Mouse (Mus musculus): Measurements from ENCODE around the gene Kank2. TPM values are rescaled to one million over a fixed set of nuclear protein-coding genes. Genes with fewer than 3 reads are reported as not detected.
A peak's percentile ranks its signal among the peaks of the same experiment; 100 is the strongest.

The Kank2 gene
- polyA plus RNA-seq (2011; ENCODE audit: insufficient read depth, insufficient read length, low read depth, missing spikeins): 62.3 and 63.5 TPM in 2 replicates

DNA sequence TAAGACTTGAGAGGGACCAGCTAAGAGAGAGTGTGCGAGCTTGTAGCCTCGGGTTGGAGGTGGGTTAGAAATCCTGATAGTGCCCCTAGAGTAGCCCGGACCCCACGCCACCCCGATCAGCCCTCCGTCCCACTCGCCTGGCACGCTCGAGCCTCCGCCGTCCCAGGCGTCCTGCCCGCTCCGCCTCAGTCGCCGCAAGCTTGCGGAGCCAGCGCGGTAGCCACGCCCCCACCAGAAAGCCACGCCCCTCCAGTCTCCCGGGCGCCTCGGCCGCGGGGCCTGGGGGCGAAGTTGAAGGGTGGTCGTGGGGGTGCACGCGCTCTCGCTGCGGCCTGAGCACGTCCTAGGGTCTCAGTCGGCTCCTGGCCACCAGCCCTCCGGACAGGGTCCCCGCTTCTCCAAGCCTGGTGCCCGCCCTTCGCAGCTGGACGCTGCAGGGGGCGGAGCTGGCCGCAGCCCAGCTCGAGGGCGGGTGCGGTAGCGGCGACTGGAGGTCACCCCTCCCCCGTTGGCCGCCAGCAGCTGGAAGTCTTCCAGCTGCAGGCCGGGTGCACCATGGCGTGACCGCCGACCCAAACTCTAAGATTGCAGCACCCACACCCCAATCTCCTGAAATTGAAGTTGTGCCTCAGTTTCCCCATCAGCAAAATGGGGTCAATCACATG, at the start of gene Kank2:
Kank2 (minus strand) TSS at position 400 of the 665 bp plus-strand sequence.
- TF ChIP-seq EP300 (IDR thresholded peaks at IDR 0.05; ENCODE audit: insufficient read depth, low read depth, low read length) (no peak), POLR2A (IDR thresholded peaks at IDR 0.05; ENCODE audit: insufficient read depth, low read length) (peak; percentile 91)
- Histone ChIP-seq H3K4me1 (ENCODE audit: control insufficient read depth, insufficient read depth, low read length) (peaks cover 5% of the 10 kb centered on the region), H3K36me3 (ENCODE audit: control insufficient read depth, insufficient read depth, low read length, poor library complexity, severe bottlenecking) (peaks cover 39% of the 10 kb centered on the region), H3K27ac (ENCODE audit: insufficient read depth, low read length) (peak within 1 kb of the TSS; percentile 72), H3K27me3 (ENCODE audit: control insufficient read depth, insufficient read depth, low read length, poor library complexity, severe bottlenecking) (no peaks in the 10 kb centered on the region), H3K4me3 (ENCODE audit: low read depth, low read length) (peak within 1 kb of the TSS; percentile 81), H3K9ac (ENCODE audit: low read depth, poor library complexity, severe bottlenecking) (peak within 1 kb of the TSS; percentile 74), H3K9me3 (replicated peaks; ENCODE audit: control insufficient read depth, insufficient read depth, low read length, poor library complexity, severe bottlenecking) (no peaks in the 10 kb centered on the region)

DNA sequence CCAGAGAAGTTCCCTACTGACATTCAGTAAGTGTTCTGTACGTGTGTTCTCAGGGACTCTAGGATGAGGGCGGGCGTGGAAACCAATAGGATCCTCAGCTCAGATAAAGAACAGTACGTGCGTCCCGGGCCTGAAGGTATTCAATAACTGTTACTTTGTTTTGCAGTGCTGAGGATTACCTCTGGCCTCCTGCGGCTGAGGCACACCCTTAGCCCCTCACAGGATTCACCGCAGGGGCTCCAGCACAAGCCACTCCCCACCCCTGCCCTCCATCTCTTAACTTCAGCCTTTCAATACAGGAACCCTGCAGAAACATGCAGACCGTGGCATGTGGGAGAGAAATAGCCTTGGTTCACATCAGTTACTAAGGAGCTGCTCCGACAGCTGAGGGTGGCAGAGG, 49.4 kb upstream of the Kank2 start:
- Histone ChIP-seq H3K27ac (ENCODE audit: insufficient read depth, low read length) (peak overlapping the region; percentile 88), H3K36me3 (ENCODE audit: control insufficient read depth, insufficient read depth, low read length, poor library complexity, severe bottlenecking) (peaks cover 29% of the 10 kb centered on the region), H3K27me3 (ENCODE audit: control insufficient read depth, insufficient read depth, low read length, poor library complexity, severe bottlenecking) (no peaks in the 10 kb centered on the region), H3K9ac (ENCODE audit: low read depth, poor library complexity, severe bottlenecking) (peak overlapping the region; percentile 13), H3K4me3 (ENCODE audit: low read depth, low read length) (peak overlapping the region; percentile 73), H3K9me3 (replicated peaks; ENCODE audit: control insufficient read depth, insufficient read depth, low read length, poor library complexity, severe bottlenecking) (no peaks in the 10 kb centered on the region), H3K4me1 (ENCODE audit: control insufficient read depth, insufficient read depth, low read length) (peaks cover 9% of the 10 kb centered on the region)
- TF ChIP-seq EP300 (IDR thresholded peaks at IDR 0.05; ENCODE audit: insufficient read depth, low read depth, low read length) (peak; percentile 83), CTCF (IDR thresholded peaks at IDR 0.05; ENCODE audit: low read depth, low read length) (no peak), POLR2A (IDR thresholded peaks at IDR 0.05; ENCODE audit: insufficient read depth, low read length) (no peak)

DNA sequence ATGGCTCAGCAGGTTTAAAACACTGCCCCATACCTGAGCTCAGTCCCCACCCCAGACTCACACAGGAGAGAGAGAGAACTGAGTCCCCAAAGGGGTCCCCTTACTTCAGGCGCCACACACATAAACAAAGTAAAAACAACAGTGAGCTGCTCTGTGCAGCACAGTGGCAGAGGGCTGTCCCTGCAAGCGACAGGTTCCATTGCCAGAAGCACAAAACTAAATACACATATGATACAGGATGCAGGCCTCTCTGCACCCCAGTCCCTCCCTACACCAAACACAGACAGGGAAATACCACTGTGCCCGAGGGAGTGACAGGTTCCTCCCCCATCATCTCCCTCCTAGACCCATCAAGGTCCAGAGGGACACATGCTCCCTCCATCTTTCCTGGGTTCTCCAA, 48.9 kb upstream of the Kank2 start:
- Histone ChIP-seq H3K27ac (ENCODE audit: insufficient read depth, low read length) (peak overlapping the region; percentile 88), H3K9ac (ENCODE audit: low read depth, poor library complexity, severe bottlenecking) (peak overlapping the region; percentile 51), H3K4me3 (ENCODE audit: low read depth, low read length) (peak overlapping the region; percentile 73), H3K36me3 (ENCODE audit: control insufficient read depth, insufficient read depth, low read length, poor library complexity, severe bottlenecking) (peaks cover 34% of the 10 kb centered on the region), H3K27me3 (ENCODE audit: control insufficient read depth, insufficient read depth, low read length, poor library complexity, severe bottlenecking) (no peaks in the 10 kb centered on the region), H3K4me1 (ENCODE audit: control insufficient read depth, insufficient read depth, low read length) (peaks cover 11% of the 10 kb centered on the region), H3K9me3 (replicated peaks; ENCODE audit: control insufficient read depth, insufficient read depth, low read length, poor library complexity, severe bottlenecking) (no peaks in the 10 kb centered on the region)
- TF ChIP-seq CTCF (IDR thresholded peaks at IDR 0.05; ENCODE audit: low read depth, low read length): no peak
- TF ChIP-seq POLR2A (IDR thresholded peaks at IDR 0.05; ENCODE audit: insufficient read depth, low read length): no peak
- no peak for TF ChIP-seq EP300 (IDR thresholded peaks at IDR 0.05; ENCODE audit: insufficient read depth, low read depth, low read length)

DNA sequence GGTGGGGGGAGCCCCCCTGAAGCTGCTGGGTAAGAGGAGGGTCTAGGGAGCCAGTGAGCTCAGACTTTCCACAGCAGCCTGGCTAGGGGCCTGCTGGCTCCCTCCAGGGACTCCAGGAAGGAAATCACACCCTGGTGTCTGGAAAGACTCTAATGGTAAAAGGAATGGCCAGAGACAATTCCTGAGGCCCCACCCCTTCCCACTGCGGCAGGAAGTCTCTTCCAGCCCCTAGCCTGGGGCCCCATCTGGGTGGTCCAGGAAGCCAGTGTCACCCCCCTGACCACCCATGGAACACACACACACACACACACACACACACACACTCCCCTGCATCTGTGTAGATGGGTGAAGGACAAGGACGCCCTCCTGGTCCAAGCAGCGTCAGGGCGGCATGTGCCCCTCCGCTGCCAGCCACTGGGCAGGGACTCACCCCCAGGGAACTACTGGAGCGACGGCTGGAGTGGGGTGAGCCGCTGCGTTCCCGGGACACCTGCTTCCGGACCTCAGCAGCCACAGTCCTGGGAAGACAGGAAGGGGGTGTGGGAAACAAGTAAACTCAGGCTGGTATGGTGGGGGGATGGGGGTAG, 48.3 kb upstream of the Kank2 start:
- TF ChIP-seq EP300 (IDR thresholded peaks at IDR 0.05; ENCODE audit: insufficient read depth, low read depth, low read length): peak; percentile 76
- no peak for TF ChIP-seq CTCF (IDR thresholded peaks at IDR 0.05; ENCODE audit: low read depth, low read length)
- no peaks in the 10 kb centered on the region for H3K27me3 ChIP-seq (ENCODE audit: control insufficient read depth, insufficient read depth, low read length, poor library complexity, severe bottlenecking)

DNA sequence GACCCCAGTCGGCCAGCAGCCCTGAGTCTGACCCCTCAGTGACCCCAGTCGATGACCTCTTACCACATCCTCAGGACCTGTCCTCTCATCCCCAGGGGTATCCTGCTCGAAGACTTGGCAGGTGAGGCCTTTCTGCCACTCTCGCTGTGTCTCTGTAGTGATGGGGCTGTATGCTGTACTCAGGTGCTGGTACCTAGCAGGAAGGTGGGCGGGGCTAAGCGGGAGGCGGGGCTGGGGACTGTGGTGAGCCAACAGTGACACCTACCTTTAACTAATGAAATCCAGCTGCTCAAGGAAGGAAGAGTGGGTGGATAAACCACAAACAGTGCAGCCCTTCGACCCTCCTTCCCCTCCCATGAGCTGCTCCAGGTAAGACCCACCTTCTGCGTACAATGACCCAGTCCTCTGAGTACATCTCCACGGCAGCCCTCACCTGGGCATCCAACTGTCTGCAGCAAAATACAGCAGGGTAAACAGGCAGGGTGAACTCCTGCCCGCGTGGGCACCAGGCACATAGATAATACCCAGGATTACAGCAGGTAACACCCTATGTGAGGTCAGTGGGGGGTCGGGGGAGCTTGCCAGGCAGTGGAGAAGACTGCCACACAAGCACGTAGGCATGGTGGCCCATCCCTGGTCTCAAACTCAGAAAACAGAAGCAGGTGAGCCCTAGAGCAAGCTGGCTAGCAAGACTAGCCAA, 47.0 kb upstream of the Kank2 start:
- Histone ChIP-seq H3K9ac (ENCODE audit: low read depth, poor library complexity, severe bottlenecking) (no peak overlapping the region), H3K4me1 (ENCODE audit: control insufficient read depth, insufficient read depth, low read length) (peaks cover 12% of the 10 kb centered on the region), H3K36me3 (ENCODE audit: control insufficient read depth, insufficient read depth, low read length, poor library complexity, severe bottlenecking) (peaks cover 39% of the 10 kb centered on the region), H3K27me3 (ENCODE audit: control insufficient read depth, insufficient read depth, low read length, poor library complexity, severe bottlenecking) (no peaks in the 10 kb centered on the region), H3K9me3 (replicated peaks; ENCODE audit: control insufficient read depth, insufficient read depth, low read length, poor library complexity, severe bottlenecking) (no peaks in the 10 kb centered on the region), H3K27ac (ENCODE audit: insufficient read depth, low read length) (peak overlapping the region; percentile 48), H3K4me3 (ENCODE audit: low read depth, low read length) (peak overlapping the region; percentile 5; the same call in 1 of the 2 replicates)
- peak; percentile 31 for TF ChIP-seq CTCF (IDR thresholded peaks at IDR 0.05; ENCODE audit: low read depth, low read length)
- TF ChIP-seq EP300 (IDR thresholded peaks at IDR 0.05; ENCODE audit: insufficient read depth, low read depth, low read length): no peak

More for the DNA sequence above, 48.3 kb upstream of the Kank2 start:
- peak overlapping the region; percentile 88 for H3K27ac ChIP-seq (ENCODE audit: insufficient read depth, low read length)
- no peaks in the 10 kb centered on the region for H3K9me3 ChIP-seq (replicated peaks; ENCODE audit: control insufficient read depth, insufficient read depth, low read length, poor library complexity, severe bottlenecking)
- peaks cover 34% of the 10 kb centered on the region for H3K36me3 ChIP-seq (ENCODE audit: control insufficient read depth, insufficient read depth, low read length, poor library complexity, severe bottlenecking)
- peak overlapping the region; percentile 51 for H3K9ac ChIP-seq (ENCODE audit: low read depth, poor library complexity, severe bottlenecking)
- H3K4me1 ChIP-seq (ENCODE audit: control insufficient read depth, insufficient read depth, low read length): peaks cover 12% of the 10 kb centered on the region
- H3K4me3 ChIP-seq (ENCODE audit: low read depth, low read length): peak overlapping the region; percentile 73

DNA sequence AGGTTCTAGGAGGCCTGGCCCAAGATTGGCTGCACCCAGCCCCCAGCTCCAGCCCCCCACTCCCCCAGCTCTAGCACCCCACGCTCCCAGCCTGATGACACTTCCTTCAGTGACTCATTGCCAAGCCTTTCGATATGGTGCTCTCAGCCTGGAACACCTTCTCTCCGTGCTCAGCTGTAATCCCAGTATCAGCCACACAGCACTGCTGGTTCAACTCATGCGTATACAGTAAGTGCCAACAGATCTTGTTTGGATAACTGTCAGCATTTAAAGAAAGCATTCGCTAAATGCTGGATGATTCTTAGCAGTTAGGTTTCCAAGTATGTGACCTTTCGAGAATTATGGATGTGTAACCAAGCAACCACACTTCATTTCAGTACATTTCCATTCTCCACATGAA, 44.5 kb upstream of the Kank2 start:
- no peak for TF ChIP-seq POLR2A (IDR thresholded peaks at IDR 0.05; ENCODE audit: insufficient read depth, low read length)
- TF ChIP-seq CTCF (IDR thresholded peaks at IDR 0.05; ENCODE audit: low read depth, low read length): no peak
- TF ChIP-seq EP300 (IDR thresholded peaks at IDR 0.05; ENCODE audit: insufficient read depth, low read depth, low read length): no peak
- H3K27me3 ChIP-seq (ENCODE audit: control insufficient read depth, insufficient read depth, low read length, poor library complexity, severe bottlenecking): no peaks in the 10 kb centered on the region
- no peaks in the 10 kb centered on the region for H3K9me3 ChIP-seq (replicated peaks; ENCODE audit: control insufficient read depth, insufficient read depth, low read length, poor library complexity, severe bottlenecking)
- H3K9ac ChIP-seq (ENCODE audit: low read depth, poor library complexity, severe bottlenecking): no peak overlapping the region
- peaks cover 51% of the 10 kb centered on the region for H3K36me3 ChIP-seq (ENCODE audit: control insufficient read depth, insufficient read depth, low read length, poor library complexity, severe bottlenecking)
- peaks cover 13% of the 10 kb centered on the region for H3K4me1 ChIP-seq (ENCODE audit: control insufficient read depth, insufficient read depth, low read length)
- no peak overlapping the region for H3K27ac ChIP-seq (ENCODE audit: insufficient read depth, low read length)
- no peak overlapping the region for H3K4me3 ChIP-seq (ENCODE audit: low read depth, low read length)

All from ES-Bruce4 (cell line).